Mouse (Mus musculus): ENCODE results near the gene Rnf10.

- TF ChIP-seq CTCF (IDR thresholded peaks at IDR 0.05; ENCODE audit: control insufficient read depth, insufficient read depth, insufficient read length) (no peak), USF1 (IDR thresholded peaks at IDR 0.05; ENCODE audit: low read depth) (no peak), MAX (IDR thresholded peaks at IDR 0.05) (no peak), MYOD1 (IDR thresholded peaks at IDR 0.05; ENCODE audit: control insufficient read depth, insufficient read length, low read depth) (no peak), FOSL1 (IDR thresholded peaks at IDR 0.05; ENCODE audit: insufficient read depth, low read length, poor library complexity, severe bottlenecking) (no peak), CEBPB (IDR thresholded peaks at IDR 0.05; ENCODE audit: low read depth) (no peak), MYOG (IDR thresholded peaks at IDR 0.05; ENCODE audit: control insufficient read depth, extremely low read depth, insufficient read length) (no peak)
Measured at GRCm38 (mm10) chr5:115214864-115215263, 57.8 kb downstream of the Rnf10 start.

Measured in C2C12 (cell line).